Mouse (Mus musculus) right cerebral cortex, postnatal 4 days (tissue): Measurements from ENCODE around the gene Gm44805.

Source experiments
- DNase-seq: peaks from one replicate; pipeline ENCODE4 v3.0.0-alpha.2; 2022

Gene Gm44805

DNA sequence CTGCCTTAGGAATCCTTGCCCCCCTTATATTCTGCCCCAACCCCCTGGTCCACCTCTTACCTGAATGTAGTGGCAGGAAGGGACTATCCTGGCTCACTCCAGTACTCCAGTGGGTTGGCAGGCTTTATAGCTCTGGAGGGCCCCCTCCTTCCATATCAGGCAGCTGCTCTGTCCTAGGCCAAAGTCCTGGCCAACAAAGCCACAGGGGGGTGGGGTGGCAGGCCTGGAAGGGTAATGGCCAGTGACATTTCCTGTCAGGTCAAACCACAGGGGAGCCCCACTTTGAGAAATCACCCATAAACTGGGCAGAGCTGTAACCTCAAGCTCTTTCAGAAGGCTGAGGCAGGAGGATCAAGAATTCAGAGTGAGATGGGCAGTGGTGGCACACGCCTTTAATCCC, 4.6 kb downstream of the Gm44805 start:
- no peak for DNase-seq

DNA sequence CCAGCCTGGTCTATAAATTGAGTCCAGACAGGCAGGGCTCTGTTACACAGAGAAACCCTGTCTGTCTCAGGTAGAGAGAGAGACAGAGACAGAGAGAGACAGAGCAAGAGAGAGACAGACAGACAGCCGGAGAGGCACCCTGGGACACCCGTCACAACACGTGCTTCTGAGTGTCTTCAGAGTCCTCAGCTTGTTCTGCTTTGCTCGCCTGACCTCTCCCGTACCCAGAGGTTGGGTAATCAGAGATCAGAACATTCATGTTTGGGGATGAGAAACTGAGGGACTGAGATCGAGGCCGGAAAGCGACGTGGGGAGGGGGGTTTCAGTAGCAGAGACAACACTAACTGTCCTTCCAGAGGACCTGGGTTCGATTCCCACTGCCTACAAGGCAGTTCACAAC, 5.4 kb downstream of the Gm44805 start:
- DNase-seq, result no peak

DNA sequence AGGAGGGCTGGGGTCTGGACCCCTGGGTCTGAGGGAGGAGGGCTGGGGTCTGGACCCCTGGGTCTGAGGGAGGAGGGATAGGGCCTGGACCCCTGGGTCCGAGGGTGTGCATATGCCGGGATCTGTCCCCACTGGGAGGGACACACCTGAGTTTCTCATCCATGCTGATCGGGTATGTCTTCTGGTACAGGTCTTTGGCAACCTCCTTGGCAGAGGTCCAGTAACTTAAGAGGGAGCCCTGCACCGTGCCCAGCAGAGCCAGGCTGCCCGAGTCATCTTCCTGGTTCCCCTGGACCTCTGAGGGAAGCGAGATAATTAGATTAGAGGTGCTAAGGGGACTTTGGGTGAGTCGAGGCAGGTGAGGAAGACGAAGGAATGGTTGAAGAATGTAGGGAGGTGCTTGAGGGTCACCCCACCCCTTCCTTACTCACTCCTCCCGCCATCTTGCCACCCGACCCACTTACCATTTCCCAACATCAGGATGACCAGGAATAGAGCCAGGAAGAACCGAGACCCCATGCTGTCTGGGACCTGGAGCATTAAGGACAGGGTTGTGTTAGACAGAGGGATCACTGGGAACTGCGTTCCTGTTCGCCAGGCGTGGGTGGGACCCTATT, 8.0 kb downstream of the Gm44805 start:
- DNase-seq, result no peak

GRCm38 (mm10) chr7:19671511-19671910, 9.7 kb downstream of the Gm44805 start:
- no peak for DNase-seq

DNA sequence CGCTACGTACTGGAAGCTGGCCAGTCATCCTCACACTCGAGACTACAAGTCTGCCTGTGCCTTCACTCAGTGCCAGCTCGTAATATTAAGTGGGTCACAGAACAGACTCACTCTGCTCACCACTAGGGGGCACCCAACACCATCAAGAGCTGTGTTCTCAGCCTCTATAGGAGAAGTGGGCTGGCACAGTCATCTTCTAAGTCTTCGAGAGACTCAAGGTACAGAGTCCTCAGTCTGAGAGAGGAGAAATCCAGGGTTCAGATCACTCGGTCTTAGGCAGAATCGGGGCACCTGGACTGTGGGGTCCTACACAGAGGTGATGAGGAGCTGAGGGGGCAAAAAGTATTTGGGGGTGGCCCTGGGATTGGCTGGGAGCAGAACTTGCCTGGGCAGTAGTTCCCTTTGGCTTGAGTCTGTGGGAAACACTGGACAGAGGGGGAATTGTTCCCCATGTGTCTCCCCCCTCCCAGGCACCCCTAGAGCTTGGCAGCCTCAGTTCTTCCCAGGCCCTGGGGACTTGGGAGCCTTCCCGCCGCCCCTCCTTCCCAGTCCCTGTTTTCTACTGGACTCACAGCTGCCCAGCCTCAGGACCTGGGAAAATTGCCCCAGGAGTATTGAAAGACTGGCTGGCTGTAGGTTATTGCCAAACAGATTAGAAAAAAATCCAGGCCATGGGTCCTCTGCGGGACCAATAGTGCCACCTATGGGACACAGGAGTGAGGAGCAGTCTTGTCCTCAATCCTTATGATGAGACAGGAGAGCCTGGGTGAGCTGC, 12.1 kb downstream of the Gm44805 start:
- peak; percentile 92 for DNase-seq

- no peak for DNase-seq
Observed at GRCm38 (mm10) chr7:19667434-19667833, 13.8 kb downstream of the Gm44805 start.

- DNase-seq, result no peak
Observed at GRCm38 (mm10) chr7:19666750-19667149, 14.5 kb downstream of the Gm44805 start.

DNA sequence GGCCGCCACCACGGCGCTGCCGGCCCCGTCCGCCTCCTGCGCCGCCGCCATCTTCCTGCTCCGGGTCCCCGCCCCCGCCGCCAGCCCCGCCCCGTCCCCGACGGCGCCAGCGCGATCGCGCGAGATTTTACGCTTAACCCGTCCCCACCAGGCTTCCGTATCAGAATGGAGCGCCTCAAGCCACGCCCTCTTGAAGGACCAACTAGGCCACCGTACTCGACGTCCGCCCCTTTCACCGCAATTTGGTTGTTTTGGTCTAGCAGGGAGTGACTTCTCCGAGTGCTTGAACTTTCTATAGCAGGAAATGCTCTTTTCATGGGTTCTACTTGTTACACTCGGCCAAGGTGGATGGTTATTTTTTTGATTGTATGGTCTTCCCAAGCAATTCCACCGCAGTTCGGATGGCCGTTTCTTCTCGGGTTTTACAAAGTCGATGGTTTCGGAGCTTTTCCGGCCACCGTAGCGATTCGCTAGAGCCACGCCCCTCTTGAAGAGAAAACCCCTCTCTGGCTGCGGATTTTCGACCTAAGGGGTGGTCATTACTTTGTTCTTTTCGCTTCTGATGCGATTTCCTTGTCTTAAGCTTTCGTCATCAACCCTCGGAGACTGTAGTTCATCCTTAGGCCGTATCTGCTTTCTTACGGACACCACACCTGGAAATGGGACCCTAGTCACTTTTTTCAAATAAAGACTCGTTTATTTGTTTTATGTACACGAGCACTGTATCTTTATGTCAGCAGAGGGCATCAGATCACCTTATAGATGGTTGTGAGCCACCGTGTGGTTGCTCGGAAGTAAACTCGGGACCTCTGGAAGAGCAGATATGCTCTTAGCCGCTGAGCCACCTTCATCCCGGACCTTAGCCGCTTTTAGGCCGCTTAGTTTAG, 16.0 kb downstream of the Gm44805 start, which contains the start of gene Clptm1:
Clptm1 (minus strand) TSS at position 79 of the 887 bp plus-strand sequence.
- peak; percentile 96 for DNase-seq

GRCm38 (mm10) chr7:19664455-19664954, 16.7 kb downstream of the Gm44805 start:
- DNase-seq, result no peak

GRCm38 (mm10) chr7:19663940-19664339, 17.3 kb downstream of the Gm44805 start:
- DNase-seq, result no peak

- DNase-seq, result no peak
Observed at GRCm38 (mm10) chr7:19652614-19653013, 28.6 kb downstream of the Gm44805 start.

- DNase-seq, result no peak
Observed at GRCm38 (mm10) chr7:19651063-19651786, 30.0 kb downstream of the Gm44805 start.

GRCm38 (mm10) chr7:19641223-19641622, 40.0 kb downstream of the Gm44805 start:
- no peak for DNase-seq

DNA sequence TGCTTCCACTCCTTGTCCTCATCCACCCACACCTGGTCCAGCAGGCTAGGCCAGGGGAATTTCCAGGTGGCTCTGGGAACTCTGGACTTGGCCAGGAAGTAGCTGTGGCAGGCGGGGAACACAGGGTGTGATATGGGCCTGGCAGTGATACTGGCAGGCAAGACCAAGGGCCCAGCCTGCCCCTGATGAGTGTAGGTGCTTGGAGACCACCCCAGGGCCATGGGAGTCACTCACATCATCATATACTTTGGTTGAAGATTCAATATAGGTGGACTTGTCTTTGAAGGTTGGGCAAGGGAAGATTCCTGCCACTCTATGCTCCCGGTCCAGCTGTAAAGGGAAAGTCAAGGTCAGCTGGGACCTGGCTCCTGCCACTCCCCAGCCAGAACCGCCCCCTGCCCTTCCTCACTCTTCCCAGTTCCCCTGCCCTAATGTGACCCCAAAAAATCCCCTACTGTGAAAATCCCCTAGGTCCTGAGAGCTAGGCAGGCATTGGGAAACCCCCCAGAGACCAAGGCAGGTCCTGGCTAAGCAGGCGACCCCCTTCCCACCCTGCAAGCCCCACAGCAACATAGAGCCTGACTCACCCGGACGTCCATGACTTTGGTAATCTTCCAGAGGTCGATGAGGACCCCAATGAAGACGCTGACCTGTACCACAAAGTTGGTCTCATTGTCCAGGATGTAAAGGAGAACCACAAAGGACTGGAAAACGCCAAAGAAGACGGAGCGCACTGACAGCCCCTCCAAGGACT, 46.0 kb downstream of the Gm44805 start:
- no peak for DNase-seq

DNA sequence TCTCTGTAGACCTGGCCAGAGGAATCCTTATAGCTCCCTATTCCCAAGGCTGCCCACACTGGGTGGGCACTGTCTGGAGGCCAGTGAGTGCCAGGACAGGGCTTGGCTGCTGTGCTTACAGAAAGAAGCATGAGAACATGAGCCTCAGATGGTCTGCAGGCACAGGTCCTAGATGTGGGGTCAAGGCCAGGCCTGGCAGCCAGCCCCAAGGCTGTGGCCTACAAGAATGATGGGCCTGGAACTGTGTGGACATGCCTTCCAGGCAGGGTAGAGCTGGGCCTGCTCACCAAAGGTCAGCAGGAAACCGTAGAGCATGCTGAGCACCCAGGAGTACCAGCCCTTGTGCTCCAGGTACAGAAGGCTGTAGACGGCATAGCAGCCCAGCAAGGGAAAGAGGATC, 46.6 kb downstream of the Gm44805 start:
- DNase-seq, result no peak

DNA sequence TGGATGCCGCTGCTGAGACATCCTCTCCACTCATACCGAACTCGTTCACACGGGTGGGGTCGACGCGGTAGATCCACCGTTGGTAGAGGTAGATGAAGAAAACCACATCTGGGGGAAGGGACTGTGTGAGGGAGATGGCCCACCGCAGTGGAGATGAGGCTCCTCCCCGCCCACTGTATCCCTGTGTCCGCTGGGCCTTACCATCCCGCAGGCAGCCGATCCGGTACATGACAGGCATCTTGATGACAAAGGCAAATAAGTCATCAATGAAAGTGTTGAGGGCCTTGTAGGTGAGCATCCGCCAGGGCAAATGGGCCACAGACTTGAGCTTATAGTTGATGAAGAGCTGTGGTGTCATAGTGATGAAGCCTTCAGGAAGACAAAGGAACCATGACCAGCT, 47.4 kb downstream of the Gm44805 start:
- DNase-seq, result no peak

DNA sequence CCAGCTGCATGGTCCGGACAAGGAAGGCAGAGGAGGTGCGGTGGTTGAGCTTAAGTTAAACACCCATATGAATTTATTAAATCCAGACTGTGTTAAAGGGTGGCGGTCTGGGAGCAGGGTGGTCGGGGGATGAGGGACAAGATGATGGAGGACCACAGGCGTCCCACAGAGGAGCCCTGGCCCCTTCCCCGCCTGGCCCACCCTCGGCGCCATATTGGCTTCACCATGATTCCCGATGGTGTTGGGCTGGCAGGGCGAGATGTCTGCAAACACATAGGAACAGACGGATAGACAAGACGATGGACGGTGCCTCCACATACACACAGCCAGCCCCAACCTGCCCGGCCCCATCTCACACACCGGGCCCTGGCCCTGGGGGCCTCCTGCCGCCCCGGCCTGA, 48.0 kb downstream of the Gm44805 start:
- DNase-seq, result no peak

DNA sequence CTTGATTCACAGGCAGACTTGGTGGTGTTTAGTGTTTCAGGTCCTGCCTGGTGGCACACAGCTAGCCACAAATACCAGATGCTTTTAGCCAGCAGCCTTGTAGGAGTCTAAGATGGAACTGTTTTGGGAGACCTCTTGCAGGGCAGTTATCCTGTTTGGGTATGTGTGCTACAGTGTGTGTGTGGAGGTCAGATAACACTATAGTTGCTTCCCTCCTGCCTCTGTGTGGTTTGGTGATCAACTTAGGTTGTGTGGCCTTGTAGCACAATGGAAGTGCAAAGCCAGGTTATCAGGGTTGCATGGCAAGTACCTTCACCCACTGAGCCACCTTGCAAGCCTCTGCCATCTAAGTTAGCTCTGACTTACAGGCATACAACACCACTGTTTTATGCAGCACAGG, 48.5 kb downstream of the Gm44805 start:
- DNase-seq, result no peak

DNA sequence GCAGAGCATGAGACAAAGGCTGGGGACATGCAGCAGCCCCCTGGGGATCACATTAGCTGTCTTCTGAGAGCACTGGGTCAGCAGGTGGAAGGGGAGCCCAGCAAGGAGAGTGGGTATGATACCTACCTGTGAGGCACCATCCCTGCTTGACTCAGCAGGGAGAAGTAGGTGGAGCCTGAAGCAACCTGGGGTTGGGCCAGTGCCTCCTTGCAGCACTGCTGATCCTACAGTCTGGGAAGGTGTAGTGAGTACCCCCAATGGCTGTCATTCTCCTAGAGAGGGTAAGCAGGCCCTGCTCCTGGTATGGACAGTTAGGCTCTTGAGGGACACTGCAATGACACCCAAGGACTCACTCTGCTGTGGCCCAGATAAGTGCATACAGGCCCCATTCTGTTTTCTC, 48.9 kb downstream of the Gm44805 start:
- no peak for DNase-seq

- DNase-seq, result peak; percentile 96
Observed at GRCm38 (mm10) chr7:19629361-19629734, 51.9 kb downstream of the Gm44805 start, which contains the start of gene Relb. TSS of gene Relb (minus strand) at chr7:19629438.

GRCm38 (mm10) chr7:19628536-19629360, 52.5 kb downstream of the Gm44805 start:
- DNase-seq, result peak; percentile 82
